Mouse (Mus musculus) spleen, adult 2 months (tissue): ENCODE data around the gene Ggps1. TPM values are rescaled to one million over a fixed set of nuclear protein-coding genes. Genes with fewer than 3 reads are reported as not detected.
"Not testable (repeated sequence)": the region's sequence is repeated elsewhere in the genome, so short reads cannot be mapped to it uniquely, and the experiment has no call there.

Experiments
- DNase-seq, 2 experiments: peaks; one replicate each; pipeline versions ENCODE4 v3.0.0 to v3.0.0-alpha.2; 2012 to 2021; ENCODE audit warnings: low spot score in 2 of 2, low read depth in 1 of 2
- H3K27ac ChIP-seq: fragments of 200-500 bp; 2 replicates; pipeline ENCODE4 v1.5.1; 2012; ENCODE audit warnings: low read length, inconsistent platforms; ENCODE audit not compliant: insufficient read depth
- H3K27me3 ChIP-seq: fragments of 200-500 bp; 2 replicates; pipeline ENCODE4 v1.6.1; 2012; ENCODE audit warnings: mild to moderate bottlenecking, moderate library complexity, low read length, inconsistent platforms; ENCODE audit not compliant: control insufficient read depth, insufficient read depth
- H3K36me3 ChIP-seq: fragments of 200-500 bp; 2 replicates; pipeline ENCODE4 v1.6.1; 2012; ENCODE audit warnings: mild to moderate bottlenecking, low read length, inconsistent platforms; ENCODE audit not compliant: control insufficient read depth, insufficient read depth
- H3K4me1 ChIP-seq: fragments of 200-500 bp; 2 replicates; pipeline ENCODE4 v1.6.1; 2011; ENCODE audit warnings: inconsistent platforms; ENCODE audit not compliant: control insufficient read depth, insufficient read depth, insufficient read length
- H3K4me3 ChIP-seq: fragments of 200-500 bp; 2 replicates; pipeline ENCODE4 v1.5.1; 2011; ENCODE audit warnings: mild to moderate bottlenecking, inconsistent platforms; ENCODE audit not compliant: insufficient read depth, insufficient read length; ENCODE audit errors: extremely low read depth
- CTCF ChIP-seq: fragments of 200-500 bp; IDR thresholded peaks from 2 replicates; pipeline ENCODE4 v1.5.1; 2011; ENCODE audit warnings: mild to moderate bottlenecking, inconsistent platforms; ENCODE audit not compliant: insufficient read depth, insufficient read length, insufficient replicate concordance; ENCODE audit errors: extremely low read depth
- POLR2A ChIP-seq: fragments of 200-500 bp; IDR thresholded peaks from 2 replicates; pipeline ENCODE4 v1.6.1; 2011; ENCODE audit warnings: low read depth, low read length, inconsistent platforms
- WGBS: fragments of 180-500 bp; shearing (Covaris S2); methylation state at CpG from one replicate; pipeline ENCODE4 v1.1.7; 2018; 5-methylcytosine and 5-hydroxymethylcytosine counted together
- polyA plus RNA-seq: library from polyadenylated mRNA; depleted of rRNA; stranded (reverse); fragments of >200 nt; gene quantifications from 2 replicates; pipeline ENCODE4 v1.2.3, GENCODE M21; 2012

Ggps1 gene
- polyA plus RNA-seq, 1 experiment, result 8.4 TPM

DNA sequence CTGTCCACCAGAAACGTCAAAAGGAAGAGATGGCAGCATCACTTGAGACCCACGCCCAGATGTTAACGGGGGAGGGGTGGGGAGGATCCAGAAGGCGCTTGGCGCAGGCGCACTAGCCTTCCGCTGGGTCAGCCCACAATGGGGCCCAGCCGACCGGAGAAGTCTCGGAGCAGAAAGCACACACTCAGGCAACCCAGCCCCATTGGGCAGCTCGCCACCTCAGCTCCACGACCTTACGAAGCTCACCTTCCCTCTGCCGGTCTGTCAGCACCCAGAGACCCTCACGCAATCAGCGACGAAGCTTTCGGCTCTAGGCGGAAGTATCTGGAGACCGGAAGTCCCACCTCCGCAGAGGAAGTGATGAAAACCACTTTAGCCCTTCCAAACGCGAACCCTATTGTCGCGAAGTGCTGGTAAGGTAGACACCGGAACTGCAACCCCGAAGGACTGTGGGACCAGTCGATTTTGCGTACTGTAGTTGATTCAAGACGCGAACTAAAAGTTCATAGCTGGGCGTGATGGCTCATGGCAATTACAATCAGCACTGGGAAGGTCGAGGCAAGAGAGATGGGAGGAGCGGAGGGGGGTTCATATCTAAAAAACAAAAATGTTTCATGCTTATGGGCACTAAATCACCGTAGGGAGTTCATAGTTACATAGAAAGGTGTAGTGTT, 23.9 kb downstream of the Ggps1 start, which contains the start of gene Tbce:
Tbce (minus strand) TSS at position 347 of the 674 bp plus-strand sequence.
- peak; percentile 84 to 88 for DNase-seq
- peak within 1 kb of the TSS; percentile 91 for H3K4me3 ChIP-seq
- WGBS, result under 1% methylated on average over 35 of the region's 35 CpGs

DNA sequence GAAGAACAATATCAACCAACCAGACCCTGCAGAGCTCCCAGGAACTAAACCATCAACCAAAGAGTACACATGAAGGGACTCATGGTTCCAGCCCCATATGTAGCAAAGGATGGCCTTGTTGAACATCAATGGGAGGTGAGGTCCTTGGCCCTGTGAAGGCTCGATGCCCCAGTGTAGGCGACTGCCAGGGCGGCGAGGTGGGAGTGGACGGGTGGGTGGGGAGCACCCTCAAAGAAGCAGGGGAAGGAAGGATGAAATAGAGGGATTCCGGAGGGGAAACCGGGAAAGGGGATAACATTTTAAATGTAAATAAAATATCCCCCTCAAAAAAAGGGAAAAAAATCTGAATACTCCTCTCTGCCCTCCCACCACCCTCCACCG, 24.4 kb downstream of the Ggps1 start:
- H3K4me1 ChIP-seq, result peaks cover 2% of the 10 kb centered on the region; the same call in 1 of the 2 replicates
- H3K27me3 ChIP-seq, result no peaks in the 10 kb centered on the region

More for the DNA sequence above, 23.9 kb downstream of the Ggps1 start, which contains the start of gene Tbce:
- Histone ChIP-seq H3K27me3 (no peaks in the 10 kb centered on the region), H3K4me1 (peaks cover 2% of the 10 kb centered on the region; the same call in 1 of the 2 replicates), H3K27ac (peak within 1 kb of the TSS; percentile 93), H3K36me3 (no peaks in the 10 kb centered on the region)
- TF ChIP-seq POLR2A (peak; percentile 53), CTCF (no peak)

DNA sequence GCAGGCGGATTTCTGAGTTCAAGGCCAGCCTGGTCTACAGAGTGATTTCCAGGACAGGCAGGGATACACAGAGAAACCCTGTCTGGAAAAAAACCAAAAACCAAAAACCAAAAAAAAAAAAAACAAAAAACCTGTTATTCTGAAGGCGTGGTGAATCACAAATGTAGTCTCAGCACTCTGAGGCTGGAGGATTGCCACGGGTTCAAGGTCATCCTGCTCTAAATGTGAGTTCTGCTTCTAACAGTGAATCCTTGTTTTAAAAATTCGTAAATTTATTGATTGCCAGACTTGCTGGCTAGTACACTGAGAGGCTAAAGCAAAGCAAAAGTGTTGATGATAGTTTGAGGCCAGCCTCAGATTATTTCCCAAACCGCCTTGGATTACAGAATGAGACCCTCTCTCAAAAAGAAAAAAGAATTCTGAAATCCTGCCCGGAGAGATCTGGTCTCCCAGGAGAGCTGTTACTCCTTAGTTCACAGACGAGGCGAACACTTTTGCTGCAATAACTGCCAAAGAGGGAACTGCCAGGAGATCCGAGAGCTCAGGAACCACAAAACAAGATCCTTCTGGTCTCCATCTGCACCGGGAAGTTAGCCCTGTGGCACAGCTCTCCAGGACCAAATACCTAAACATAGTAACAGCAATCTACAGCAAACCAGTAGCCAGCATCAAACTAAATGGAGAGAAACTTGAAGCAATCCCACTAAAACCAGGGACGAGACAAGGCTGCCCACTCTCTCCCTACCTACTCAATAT, 27.2 kb downstream of the Ggps1 start:
- no peak overlapping the region for H3K4me3 ChIP-seq
- H3K27ac ChIP-seq, result no peak overlapping the region
- WGBS, result 89% methylated on average over 11 of the region's 11 CpGs
- peaks cover 2% of the 10 kb centered on the region; the same call in 1 of the 2 replicates for H3K4me1 ChIP-seq
- no peak for TF ChIP-seq CTCF
- H3K27me3 ChIP-seq, result no peaks in the 10 kb centered on the region
- DNase-seq, result no peak
- 0 out of 2 replicates have a peak, but pooled peaks cover 2% of the 10 kb centered on the region for H3K36me3 ChIP-seq

More for the DNA sequence above, 24.4 kb downstream of the Ggps1 start:
- H3K4me3 ChIP-seq, result peak overlapping the region; percentile 91
- TF ChIP-seq CTCF, result no peak
- no peak for TF ChIP-seq POLR2A
- 0 out of 2 replicates have a peak overlapping the region, but pooled peaks have one; percentile 93 for H3K27ac ChIP-seq
- no peak for DNase-seq
- no peaks in the 10 kb centered on the region for H3K36me3 ChIP-seq
- WGBS, result 3% methylated on average over 8 of the region's 8 CpGs

DNA sequence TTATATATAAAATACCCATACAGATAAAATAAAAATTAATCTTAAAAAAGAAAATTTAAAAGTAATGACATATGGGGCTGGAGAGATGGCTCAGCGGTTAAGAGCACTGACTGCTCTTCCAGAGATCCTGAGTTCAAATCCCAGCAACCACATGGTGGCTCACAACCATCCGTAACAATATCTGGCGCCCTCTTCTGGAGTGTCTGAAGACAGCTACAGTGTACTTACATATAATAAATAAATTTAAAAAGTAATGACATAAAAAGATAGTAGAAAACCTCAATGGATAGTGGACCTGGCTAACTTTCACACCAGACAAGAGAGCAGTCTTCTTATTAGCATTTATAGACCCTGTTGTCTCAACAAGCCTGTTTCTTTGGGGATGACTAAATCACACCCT, 27.9 kb downstream of the Ggps1 start:
- H3K4me3 ChIP-seq, H3K36me3 ChIP-seq, DNase-seq, H3K4me1 ChIP-seq, H3K27ac ChIP-seq, H3K27me3 ChIP-seq: not testable (repeated sequence)
- 89% methylated on average over 3 of the region's 3 CpGs for WGBS

DNA sequence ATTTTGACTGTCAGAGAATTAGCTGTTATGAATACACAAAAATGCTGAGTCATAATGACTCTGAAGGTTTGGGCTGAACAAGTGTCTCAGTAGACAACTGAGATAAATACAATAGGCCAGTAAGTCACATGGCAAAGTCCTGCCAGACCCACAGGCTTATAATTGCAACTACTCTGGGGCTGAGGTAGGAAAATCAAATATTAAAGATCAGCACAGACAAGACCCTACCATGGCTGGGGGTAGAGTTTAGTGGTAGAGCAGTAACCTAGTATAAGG, 29.3 kb downstream of the Ggps1 start:
- 0 out of 2 replicates have a peak, but pooled peaks cover 3% of the 10 kb centered on the region for H3K36me3 ChIP-seq
- no peaks in the 10 kb centered on the region; the same call in 1 of the 2 replicates for H3K4me1 ChIP-seq
- H3K4me3 ChIP-seq, result no peak overlapping the region
- DNase-seq, result no peak
- TF ChIP-seq CTCF, result no peak
- no peak for TF ChIP-seq POLR2A
- no peaks in the 10 kb centered on the region for H3K27me3 ChIP-seq
- H3K27ac ChIP-seq, result no peak overlapping the region

DNA sequence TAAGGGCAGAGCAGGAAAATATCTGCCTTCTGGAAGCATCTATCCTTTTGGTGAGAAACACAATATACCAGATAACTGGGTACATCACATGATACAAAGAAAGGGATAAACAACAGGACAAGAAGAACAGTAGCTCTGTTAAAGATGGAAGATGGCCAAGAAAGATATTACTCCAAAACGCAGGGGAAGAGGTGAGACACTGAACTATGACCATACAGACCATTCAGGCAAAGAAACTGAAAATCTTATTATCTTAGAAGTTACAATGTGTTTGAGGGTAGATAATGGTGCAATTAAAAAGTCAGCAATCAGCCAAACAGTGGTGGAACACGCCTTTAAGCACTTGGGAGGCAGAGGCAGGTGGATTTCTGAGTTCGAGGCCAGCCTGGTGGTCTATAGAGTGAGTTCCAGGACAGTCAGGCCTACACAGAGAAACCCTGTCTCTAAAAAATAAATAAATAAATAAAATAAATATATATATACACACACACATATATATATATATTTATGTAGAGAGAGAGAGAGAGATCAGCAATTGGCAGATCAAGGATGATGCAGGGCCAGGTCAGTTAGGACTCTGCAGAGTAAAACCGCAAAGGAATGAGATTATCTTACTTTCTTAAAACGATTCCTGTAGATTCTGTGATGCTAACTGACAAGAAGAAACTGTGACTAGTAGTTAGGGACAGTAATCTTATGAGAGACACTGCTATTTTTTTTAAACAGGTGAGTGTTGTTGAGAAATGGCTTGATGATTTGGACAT, 29.8 kb downstream of the Ggps1 start:
- no peaks in the 10 kb centered on the region for H3K27me3 ChIP-seq
- DNase-seq, result no peak
- 0 out of 2 replicates have a peak, but pooled peaks cover 3% of the 10 kb centered on the region for H3K36me3 ChIP-seq
- H3K4me3 ChIP-seq, result no peak overlapping the region
- TF ChIP-seq POLR2A (no peak), CTCF (no peak)
- no peaks in the 10 kb centered on the region; the same call in 1 of the 2 replicates for H3K4me1 ChIP-seq
- no peak overlapping the region for H3K27ac ChIP-seq
- WGBS, result 71% methylated on average over 5 of the region's 5 CpGs
